Mouse (Mus musculus) natural killer cell, adult 2 months (primary cell): ENCODE results near the gene Rpusd4.

Source experiments
- DNase-seq, 2 experiments: peaks; one replicate each; pipeline ENCODE4 v3.0.0; 2022; ENCODE audit warnings: low spot score in 2 of 2

Rpusd4 gene

DNA sequence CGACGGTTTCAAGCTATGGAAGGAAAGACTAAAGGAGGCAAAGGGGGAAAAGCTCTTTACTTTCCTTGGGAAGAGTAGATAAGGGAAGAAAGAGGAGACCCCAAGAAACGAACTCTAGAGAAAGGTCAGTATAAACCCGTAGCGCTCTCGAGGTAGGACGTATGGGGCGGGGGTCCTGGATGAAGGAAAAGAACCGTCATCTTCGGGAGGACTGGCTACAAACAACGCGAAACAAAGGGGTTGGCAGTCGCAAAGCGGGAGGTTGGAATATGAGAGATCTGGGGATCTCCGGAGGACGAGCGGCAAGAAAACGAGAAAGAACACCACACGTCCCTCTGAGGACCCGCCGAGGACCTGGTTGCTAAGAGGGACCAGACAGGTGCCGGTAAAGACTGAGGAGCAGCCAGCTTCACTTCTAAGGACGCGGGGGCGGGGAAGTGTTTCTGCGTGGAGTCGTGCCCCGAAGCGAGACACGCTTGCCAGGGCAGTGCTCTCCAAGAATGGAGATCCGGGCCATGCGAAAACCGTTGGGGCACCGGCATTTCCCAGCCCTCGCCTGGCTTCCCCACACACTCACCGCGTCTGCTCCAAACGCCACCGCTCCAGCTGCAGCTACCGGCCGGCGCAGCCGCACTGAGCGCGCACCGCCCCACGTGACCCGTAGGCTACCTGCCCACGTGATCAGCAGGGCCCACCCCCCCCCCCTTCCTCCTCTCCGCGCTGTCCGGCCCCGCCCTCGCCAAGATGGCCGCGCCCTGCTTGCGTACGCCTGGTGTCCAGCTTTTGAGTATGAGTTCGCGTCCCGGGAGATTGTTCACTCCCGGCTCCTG, at the start of gene Rpusd4, which contains the start of gene Fam118b:
TSS of gene Rpusd4 (plus strand) at position 720 of the 830 bp plus-strand sequence.
TSS of gene Fam118b (minus strand) at position 660 of the 830 bp plus-strand sequence.
- peak; percentile 84 to 90 for DNase-seq

DNA sequence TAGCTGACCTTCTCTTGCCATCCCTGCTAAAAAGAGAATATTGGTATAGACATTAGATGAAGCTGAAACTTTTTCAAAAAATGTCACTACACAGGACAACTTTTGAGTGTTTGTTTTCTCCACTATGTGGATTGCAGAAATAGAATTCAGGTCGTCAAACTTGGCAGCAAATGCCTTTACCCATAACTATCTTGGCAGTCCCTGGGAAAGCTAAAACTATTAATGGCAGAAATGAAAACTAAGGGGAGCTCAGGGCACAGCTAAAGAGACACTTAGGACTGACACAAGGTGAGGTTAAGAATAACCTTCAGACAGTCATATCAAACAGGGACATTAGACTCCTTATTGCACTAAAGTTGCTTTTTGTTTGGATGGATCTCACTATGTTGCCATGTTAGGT, 49.7 kb upstream of the Rpusd4 start:
- DNase-seq: no peak

GRCm38 (mm10) chr9:35223466-35223865, 44.2 kb upstream of the Rpusd4 start:
- DNase-seq: no peak

DNA sequence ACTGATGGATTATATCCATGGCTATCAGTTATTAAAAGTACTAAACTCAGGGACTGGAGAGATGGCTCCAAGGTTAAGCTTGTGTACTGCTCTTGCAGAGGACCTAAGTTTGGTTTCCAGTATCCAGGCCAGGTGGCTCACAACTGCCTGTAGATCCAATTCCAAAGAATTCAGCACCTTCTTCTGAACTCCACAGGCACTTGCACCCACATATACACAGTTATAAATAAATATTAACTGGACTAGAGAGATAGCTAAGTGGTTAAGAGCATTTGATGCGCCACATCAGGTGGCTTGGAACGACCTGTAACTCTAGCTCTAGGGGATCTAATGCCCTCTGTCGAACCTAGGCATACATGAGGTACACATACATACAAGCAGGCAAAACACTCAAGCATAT, 39.0 kb upstream of the Rpusd4 start:
- no peak for DNase-seq

GRCm38 (mm10) chr9:35235996-35236395, 31.7 kb upstream of the Rpusd4 start:
- no peak for DNase-seq

DNA sequence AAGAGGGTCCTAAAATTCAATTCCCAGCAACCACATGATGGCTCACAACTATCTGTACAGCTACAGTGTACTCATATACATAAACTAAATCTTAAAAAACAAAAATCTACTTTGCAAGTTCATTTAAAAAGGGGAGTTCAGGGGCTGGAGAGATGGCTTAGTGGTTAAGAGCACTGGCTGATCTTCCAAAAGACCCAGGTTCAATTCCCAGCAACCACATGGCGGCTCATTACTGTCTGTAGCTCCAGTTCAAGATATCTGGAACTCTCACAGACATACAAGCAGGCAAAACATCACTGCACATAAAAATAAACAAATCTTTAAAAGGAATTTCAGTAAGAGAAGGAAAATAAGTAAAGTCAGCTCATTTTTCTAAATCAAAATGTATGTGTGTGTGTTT, 29.3 kb upstream of the Rpusd4 start:
- DNase-seq: no peak

- no peak for DNase-seq
These were observed 28.6 kb upstream of the Rpusd4 start for GRCm38 (mm10) chr9:35238915-35239571.

- DNase-seq: no peak
These were observed 27.9 kb upstream of the Rpusd4 start for GRCm38 (mm10) chr9:35239734-35240133.

- DNase-seq: no peak
These were observed 20.3 kb upstream of the Rpusd4 start for GRCm38 (mm10) chr9:35247405-35247804.

GRCm38 (mm10) chr9:35249476-35249875, 18.2 kb upstream of the Rpusd4 start:
- no peak for DNase-seq

DNA sequence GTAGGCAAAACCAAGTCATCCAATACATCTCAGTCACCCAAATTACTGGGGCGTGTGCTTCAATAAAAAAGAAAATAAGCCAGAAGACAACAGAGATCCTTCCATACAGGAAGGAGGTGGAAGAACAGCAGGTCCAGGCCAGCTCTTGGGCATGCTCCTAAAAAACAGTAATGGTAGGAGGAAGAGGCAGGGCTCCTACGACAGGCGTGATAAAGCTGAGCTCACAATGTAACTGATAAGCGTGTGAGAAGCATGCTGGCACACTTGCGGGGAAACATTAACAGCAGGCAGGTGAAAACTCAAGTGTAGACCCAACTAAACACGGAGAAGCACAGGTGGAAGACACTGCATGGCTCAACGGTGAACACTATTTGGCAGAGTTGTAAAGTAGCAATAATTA, 10.3 kb upstream of the Rpusd4 start:
- no peak for DNase-seq

DNA sequence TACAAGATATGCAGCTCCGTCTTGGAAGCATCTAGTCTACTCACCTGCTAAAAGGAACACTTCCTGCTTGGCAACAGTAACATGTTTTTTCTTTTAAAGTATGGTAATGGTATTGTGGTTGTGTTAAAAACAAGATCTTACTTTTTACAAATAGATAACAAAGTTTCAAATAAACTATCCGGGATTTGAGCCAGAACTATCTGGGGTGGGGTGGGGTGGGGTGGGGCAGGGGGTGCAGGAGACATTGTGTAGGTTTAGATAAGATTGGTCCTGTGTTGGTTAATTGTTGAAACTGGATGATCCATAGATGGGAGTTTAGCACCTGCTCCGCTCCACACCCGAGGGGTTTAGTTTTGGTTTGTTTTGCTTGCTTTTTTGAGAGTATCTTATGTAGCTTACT, 5.2 kb upstream of the Rpusd4 start:
- DNase-seq: no peak

- DNase-seq: no peak
These were observed 4.2 kb upstream of the Rpusd4 start for GRCm38 (mm10) chr9:35263431-35263830.

DNA sequence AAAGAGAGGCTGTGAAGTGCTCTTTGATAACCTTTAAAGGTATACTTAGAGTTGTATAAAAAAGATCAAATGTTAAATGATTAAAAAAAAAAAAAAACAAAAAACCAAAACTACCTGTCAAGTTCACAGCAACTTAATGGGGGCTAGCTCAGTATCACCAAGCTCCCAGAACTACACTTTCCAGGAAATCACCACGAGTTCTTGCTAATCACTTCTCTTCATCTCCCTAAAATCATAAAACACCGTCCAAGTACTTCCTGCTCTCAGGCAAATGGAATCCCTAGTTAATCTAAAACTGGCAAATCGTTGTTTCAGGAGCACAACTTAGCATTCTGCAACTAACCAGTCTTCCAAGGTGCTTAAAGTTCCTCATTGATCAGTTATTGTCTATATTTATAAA, 3.2 kb upstream of the Rpusd4 start:
- no peak for DNase-seq

- no peak for DNase-seq
These were observed 481 bp downstream of the Rpusd4 start for GRCm38 (mm10) chr9:35267976-35268715.

DNA sequence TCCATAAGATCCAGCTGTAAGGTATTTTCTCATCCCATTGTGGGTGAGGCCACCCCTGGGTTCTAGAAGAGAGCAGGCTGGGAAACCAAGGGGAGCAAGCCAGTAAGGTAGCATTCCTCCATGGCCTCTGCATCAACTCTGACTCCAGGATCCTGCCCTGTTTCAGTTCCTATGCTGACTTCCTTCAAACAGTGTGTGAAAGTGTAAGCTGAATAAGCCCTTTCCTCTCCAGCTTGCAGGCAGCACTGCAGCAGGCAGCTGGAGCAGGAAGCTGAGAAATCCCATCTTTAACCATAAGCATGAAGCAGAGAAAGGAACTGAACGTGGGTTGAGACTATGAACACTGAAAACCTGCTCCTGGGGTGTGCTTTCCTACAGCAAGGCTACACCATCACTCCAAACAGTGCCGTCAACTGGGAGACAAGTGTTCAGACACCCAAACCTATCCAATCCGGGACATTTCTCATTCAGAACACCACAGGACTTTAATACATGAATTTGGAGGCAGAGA, 10.2 kb downstream of the Rpusd4 start:
- no peak for DNase-seq

DNA sequence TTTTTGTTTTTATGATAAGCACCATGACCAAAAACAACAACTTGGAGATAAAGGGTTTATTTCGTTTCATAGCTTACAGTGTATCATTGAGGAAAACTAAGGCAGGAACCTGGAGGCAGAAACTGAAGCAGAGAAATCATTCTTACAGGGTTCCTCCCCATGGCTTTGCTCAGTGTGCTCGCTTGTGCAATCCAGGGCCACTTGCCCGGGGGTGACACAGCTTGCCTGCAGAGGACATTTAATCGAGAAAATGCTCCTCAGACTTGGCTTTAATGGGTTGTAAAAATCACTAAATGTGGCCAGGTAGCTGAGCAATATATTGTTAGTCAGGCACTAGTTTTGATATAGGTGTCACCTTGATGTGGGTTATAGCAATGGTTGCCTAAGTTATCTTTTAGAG, 10.8 kb downstream of the Rpusd4 start:
- DNase-seq: no peak

DNA sequence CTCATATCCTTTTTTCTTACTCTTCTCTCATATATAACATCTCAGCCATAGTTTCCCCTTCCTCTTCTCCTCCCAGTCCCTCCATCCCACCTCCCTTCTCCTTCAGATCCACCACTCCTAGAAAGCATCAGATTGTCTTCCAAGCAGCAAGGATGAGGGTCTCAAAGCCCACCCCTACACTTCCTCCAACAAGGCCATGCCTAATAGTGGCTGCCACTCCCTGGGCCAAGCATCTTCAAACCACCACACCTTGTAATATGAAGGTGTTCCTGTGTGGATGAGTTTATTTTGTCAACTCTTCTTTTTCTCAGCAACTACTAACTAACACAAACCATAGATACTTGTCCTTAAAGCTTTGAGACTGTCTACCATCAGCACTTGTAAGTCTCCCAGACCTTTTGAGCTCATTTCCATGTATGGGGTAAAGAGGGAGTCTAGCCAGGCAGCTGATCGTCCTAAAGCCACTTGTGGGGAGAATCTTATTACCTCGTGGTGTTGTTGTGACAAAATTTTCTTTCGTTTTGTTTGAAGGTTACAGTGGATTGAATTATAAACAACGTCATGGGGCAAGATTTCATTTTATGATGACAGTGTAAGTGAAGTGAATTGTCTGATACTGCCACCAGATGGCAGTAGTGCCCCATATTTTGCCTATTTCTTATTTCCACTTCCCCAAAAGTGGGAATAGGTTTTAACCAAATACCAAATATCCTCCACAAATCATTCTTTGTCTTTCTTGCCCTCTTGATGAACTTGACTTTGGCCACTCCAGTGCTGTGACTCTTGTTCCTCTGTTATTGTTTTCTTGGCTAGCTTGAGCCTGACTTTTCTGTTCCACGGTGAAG, 14.6 kb downstream of the Rpusd4 start:
- peak; percentile 27 to 52 for DNase-seq

GRCm38 (mm10) chr9:35282851-35283200, 15.2 kb downstream of the Rpusd4 start:
- no peak for DNase-seq

GRCm38 (mm10) chr9:35283415-35284069, 15.9 kb downstream of the Rpusd4 start:
- DNase-seq: no peak

DNA sequence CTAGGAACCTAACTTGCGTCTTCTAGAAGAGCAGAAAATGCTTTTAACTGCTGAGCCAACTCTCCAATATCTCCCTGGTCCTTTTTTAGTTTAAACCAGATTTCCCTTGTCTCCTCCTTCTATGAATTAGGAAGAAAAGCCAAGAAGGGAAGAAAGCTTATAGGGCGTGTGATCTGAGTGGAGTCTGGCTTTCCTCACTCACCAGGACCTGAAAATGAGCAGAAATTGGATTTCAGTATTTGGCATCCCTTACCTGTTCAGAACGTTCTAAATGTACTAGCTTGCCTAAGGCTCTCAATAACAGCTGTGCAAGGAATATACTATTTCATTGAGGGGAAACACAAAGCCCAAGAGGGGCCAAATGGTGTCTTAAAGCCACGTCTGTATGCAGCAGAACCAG, 16.7 kb downstream of the Rpusd4 start:
- no peak for DNase-seq
